Mouse (Mus musculus): ENCODE measurements at regions not wholly inside any gene's neighbourhood (a gene's known extent, or its start where the extent isn't known, plus 50 kb on each side); places are given as distances from the start of the nearest gene placed in this dataset.
"Not testable (repeated sequence)": the region's sequence is repeated elsewhere in the genome, so short reads cannot be mapped to it uniquely, and the experiment has no call there.

GRCm38 (mm10) chr7:137974705-137975104, 422.8 kb downstream of the Tcerg1l start:
- in situ Hi-C loops (cut with MboI, MseI): no loop called here

- in situ Hi-C loops (cut with MboI, MseI): no loop called here
Observed at GRCm38 (mm10) chr7:137977527-137977926, 420.0 kb downstream of the Tcerg1l start.

GRCm38 (mm10) chr7:137979361-137979760, 418.2 kb downstream of the Tcerg1l start:
- in situ Hi-C loops (cut with MboI, MseI): no loop called here

GRCm38 (mm10) chr7:138005806-138006205, 391.7 kb downstream of the Tcerg1l start:
- in situ Hi-C loops (cut with MboI, MseI): no loop called here

GRCm38 (mm10) chr7:138006971-138007370, 390.6 kb downstream of the Tcerg1l start:
- in situ Hi-C loops (cut with MboI, MseI): no loop called here

- in situ Hi-C loops (cut with MboI, MseI): no loop called here
Observed at GRCm38 (mm10) chr7:138008601-138009000, 388.9 kb downstream of the Tcerg1l start.

- in situ Hi-C loops (cut with MboI, MseI): not testable (repeated sequence)
Observed at GRCm38 (mm10) chr7:138024021-138024420, 373.5 kb downstream of the Tcerg1l start.

GRCm38 (mm10) chr7:138051696-138052095, 345.8 kb downstream of the Tcerg1l start:
- in situ Hi-C loops (cut with MboI, MseI): loop anchor here in 1 of 2 experiments (5.0 kb wide), 1 partner anchor 96 kb away; no protein-coding TSS in a partner anchor

GRCm38 (mm10) chr7:138054756-138055155, 342.8 kb downstream of the Tcerg1l start:
- in situ Hi-C loops (cut with MboI, MseI): loop anchor here in 1 of 2 experiments (5.0 kb wide), 1 partner anchor 93 kb away; no protein-coding TSS in a partner anchor

- in situ Hi-C loops (cut with MboI, MseI): no loop called here
Observed at GRCm38 (mm10) chr7:138061116-138061515, 336.4 kb downstream of the Tcerg1l start.

GRCm38 (mm10) chr7:138066921-138067320, 330.6 kb downstream of the Tcerg1l start:
- in situ Hi-C loops (cut with MboI, MseI): no loop called here

GRCm38 (mm10) chr7:138075231-138075630, 322.3 kb downstream of the Tcerg1l start:
- in situ Hi-C loops (cut with MboI, MseI): loop anchor here in 1 of 2 experiments (25.0 kb wide), 1 partner anchor 588 kb away; no protein-coding TSS in a partner anchor

- in situ Hi-C loops (cut with MboI, MseI): loop anchor here in 1 of 2 experiments (25.0 kb wide), 1 partner anchor 597 kb away; no protein-coding TSS in a partner anchor
Observed at GRCm38 (mm10) chr7:138083980-138084379, 313.6 kb downstream of the Tcerg1l start.

GRCm38 (mm10) chr7:138107471-138108210, 289.9 kb downstream of the Tcerg1l start:
- in situ Hi-C loops (cut with MboI, MseI): no loop called here

GRCm38 (mm10) chr7:138121497-138121896, 276.0 kb downstream of the Tcerg1l start:
- in situ Hi-C loops (cut with MboI, MseI): no loop called here

- in situ Hi-C loops (cut with MboI, MseI): no loop called here
Observed at GRCm38 (mm10) chr7:138129701-138130100, 267.8 kb downstream of the Tcerg1l start.

- in situ Hi-C loops (cut with MboI, MseI): no loop called here
Observed at GRCm38 (mm10) chr7:138133427-138133826, 264.1 kb downstream of the Tcerg1l start.

GRCm38 (mm10) chr7:138137934-138138333, 259.6 kb downstream of the Tcerg1l start:
- in situ Hi-C loops (cut with MboI, MseI): no loop called here

- in situ Hi-C loops (cut with MboI, MseI): no loop called here
Observed at GRCm38 (mm10) chr7:138139766-138140165, 257.8 kb downstream of the Tcerg1l start.

- in situ Hi-C loops (cut with MboI, MseI): loop anchor here in 1 of 2 experiments (5.0 kb wide), 1 partner anchor 97 kb away; no protein-coding TSS in a partner anchor
Observed at GRCm38 (mm10) chr7:138149496-138149895, 248.0 kb downstream of the Tcerg1l start.

GRCm38 (mm10) chr7:138153455-138154167, 243.9 kb downstream of the Tcerg1l start:
- in situ Hi-C loops (cut with MboI, MseI): no loop called here
